Mouse (Mus musculus): ENCODE results near the gene Stat5a. TPM values are rescaled to one million over a fixed set of nuclear protein-coding genes. Genes with fewer than 3 reads are reported as not detected.
A peak's percentile ranks its signal among the peaks of the same experiment; 100 is the strongest.

The Stat5a gene
- total RNA-seq (2015; ENCODE audit: low replicate concordance) (4.8 and 7.3 TPM in 2 replicates), total RNA-seq (2017; ENCODE audit: low replicate concordance) (5.7 and 6.5 TPM in 2 replicates)

GRCm38 (mm10) chr11:100858935-100859578 lies at the start of gene Stat5a:
TSS of gene Stat5a (plus strand) at chr11:100859351.
- ATAC-seq (replicated peaks; ENCODE audit: low FRiP score, poor library complexity, severe bottlenecking): no peak

DNA sequence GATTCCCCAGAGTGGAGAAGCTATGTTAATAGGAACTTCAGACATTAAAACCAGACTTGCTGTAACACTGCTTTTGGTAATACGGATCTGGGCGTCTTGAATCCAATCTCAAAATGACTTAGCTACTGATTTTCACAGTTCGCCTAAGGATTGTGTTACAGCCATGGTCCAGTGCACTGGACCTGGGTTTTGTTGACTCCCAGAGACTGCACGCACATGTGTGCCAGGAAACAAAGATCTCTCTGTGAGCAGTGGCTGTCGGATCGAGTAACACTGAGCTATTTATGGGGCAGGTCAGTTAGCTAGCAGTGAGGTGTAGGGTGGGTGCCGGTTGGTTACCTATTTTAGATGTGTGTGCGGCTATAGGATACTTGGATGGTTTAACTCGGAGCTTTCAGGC lies 48.6 kb upstream of the Stat5a start:
- ATAC-seq (replicated peaks; ENCODE audit: low FRiP score, poor library complexity, severe bottlenecking): no peak

DNA sequence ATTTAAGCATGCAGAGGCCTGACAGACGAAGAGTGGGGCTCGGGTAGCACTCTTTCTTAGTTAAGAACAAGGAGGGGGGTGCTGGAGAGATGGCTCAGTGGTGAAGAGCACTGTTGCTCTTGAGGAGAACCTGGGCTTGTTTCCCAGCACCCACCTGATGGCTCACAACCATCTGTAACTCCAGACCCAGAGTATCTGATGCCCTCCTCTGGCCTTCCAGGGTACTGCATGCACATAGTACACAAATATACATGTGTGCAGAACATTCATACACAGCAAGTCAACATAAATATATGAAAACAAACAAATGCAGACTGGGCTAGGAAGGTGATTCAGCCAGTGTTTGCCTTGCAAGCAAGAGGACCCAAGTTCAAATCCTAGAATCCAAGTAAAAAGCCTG lies 48.0 kb upstream of the Stat5a start:
- ATAC-seq (replicated peaks; ENCODE audit: low FRiP score, poor library complexity, severe bottlenecking): no peak

DNA sequence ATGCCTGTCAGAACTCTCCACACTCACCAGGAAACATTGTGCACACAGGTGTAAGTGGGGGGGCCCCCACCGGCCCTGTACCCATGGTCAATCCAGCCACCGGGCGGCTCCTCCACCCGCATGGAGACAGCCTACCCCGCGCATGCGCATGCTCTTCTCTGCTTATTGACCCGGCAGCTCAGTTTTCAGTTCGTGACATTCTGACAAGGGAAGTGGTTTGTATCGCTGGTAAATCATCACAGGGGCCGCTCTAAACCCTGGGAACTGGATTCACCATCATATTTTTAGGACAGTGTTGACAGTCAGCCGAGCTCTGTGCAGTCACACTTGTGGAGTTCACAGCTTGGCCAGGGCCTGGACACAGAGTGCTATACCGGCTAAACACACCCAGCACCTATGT lies 44.7 kb upstream of the Stat5a start:
- ATAC-seq (replicated peaks; ENCODE audit: low FRiP score, poor library complexity, severe bottlenecking): peak; percentile 73

GRCm38 (mm10) chr11:100816342-100816741 lies 42.8 kb upstream of the Stat5a start:
- no peak for ATAC-seq (replicated peaks; ENCODE audit: low FRiP score, poor library complexity, severe bottlenecking)

GRCm38 (mm10) chr11:100816801-100817200 lies 42.4 kb upstream of the Stat5a start:
- ATAC-seq (replicated peaks; ENCODE audit: low FRiP score, poor library complexity, severe bottlenecking): no peak

- no peak for ATAC-seq (replicated peaks; ENCODE audit: low FRiP score, poor library complexity, severe bottlenecking)
Measured at GRCm38 (mm10) chr11:100817311-100817710, 41.8 kb upstream of the Stat5a start.

- ATAC-seq (replicated peaks; ENCODE audit: low FRiP score, poor library complexity, severe bottlenecking): peak; percentile 53
Measured at GRCm38 (mm10) chr11:100818359-100819012, 40.7 kb upstream of the Stat5a start.

GRCm38 (mm10) chr11:100819048-100819447 lies 40.1 kb upstream of the Stat5a start:
- ATAC-seq (replicated peaks; ENCODE audit: low FRiP score, poor library complexity, severe bottlenecking): peak; percentile 70

- no peak for ATAC-seq (replicated peaks; ENCODE audit: low FRiP score, poor library complexity, severe bottlenecking)
Measured at GRCm38 (mm10) chr11:100819626-100820025, 39.5 kb upstream of the Stat5a start.

DNA sequence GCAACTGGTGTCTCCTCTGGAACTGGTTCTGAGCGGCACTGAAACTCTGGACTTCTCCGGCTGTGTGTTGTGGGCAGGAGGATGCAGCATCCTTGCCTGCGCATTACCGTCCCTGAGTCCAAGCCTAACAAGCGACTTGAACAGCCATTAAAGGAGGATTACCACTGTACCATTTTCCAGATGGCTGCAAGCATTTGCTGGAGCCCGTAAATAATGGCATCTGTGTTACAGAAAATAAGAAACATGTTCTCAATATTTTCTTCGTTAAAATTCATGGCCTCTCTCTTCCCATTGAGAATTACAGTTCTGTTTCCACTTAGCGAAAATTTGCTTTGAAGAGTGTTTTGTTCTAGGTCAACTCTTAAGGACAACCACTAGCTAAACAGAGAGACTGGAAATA lies 39.1 kb upstream of the Stat5a start:
- no peak for ATAC-seq (replicated peaks; ENCODE audit: low FRiP score, poor library complexity, severe bottlenecking)

GRCm38 (mm10) chr11:100821605-100822220 lies 37.4 kb upstream of the Stat5a start:
- no peak for ATAC-seq (replicated peaks; ENCODE audit: low FRiP score, poor library complexity, severe bottlenecking)

- ATAC-seq (replicated peaks; ENCODE audit: low FRiP score, poor library complexity, severe bottlenecking): no peak
Measured at GRCm38 (mm10) chr11:100822365-100822764, 36.8 kb upstream of the Stat5a start.

DNA sequence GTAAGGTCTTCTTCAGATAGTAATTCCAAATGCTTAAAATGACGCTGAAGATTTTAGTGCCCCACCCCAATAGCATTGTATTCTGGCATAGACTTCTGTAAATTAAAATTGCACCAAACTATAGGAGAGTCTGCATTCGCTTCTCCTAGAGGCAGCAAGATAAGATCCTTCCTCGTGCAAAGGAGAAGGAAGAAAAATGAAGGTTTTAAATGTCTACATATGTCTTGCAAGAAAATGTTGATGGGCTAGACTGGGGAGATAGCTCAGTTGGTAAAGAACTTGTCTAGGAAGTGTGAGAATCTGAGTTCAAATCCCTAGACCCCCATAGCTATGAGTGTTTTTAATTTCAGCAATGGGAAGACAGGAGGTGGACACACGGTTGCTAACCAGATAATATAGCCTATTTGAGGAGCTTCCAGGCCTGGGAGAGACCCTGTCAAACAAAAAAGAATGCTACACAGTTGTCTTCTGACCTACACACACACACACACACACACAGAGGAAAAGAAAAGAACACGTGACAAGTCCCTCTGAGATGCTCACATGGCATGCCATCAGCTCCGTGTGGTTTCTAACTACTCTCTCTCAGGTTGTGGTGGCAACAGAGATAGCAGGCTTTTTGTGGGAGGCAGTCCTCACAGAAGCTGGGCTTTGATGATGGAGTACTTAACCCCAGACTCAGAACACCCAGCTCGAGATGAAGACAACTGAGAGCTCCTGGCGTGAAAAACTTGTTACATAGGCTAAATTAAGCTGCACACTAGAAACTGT lies 35.4 kb upstream of the Stat5a start:
- ATAC-seq (replicated peaks; ENCODE audit: low FRiP score, poor library complexity, severe bottlenecking): no peak

- no peak for ATAC-seq (replicated peaks; ENCODE audit: low FRiP score, poor library complexity, severe bottlenecking)
Measured at GRCm38 (mm10) chr11:100824496-100824895, 34.7 kb upstream of the Stat5a start.

- no peak for ATAC-seq (replicated peaks; ENCODE audit: low FRiP score, poor library complexity, severe bottlenecking)
Measured at GRCm38 (mm10) chr11:100825451-100825850, 33.7 kb upstream of the Stat5a start.

DNA sequence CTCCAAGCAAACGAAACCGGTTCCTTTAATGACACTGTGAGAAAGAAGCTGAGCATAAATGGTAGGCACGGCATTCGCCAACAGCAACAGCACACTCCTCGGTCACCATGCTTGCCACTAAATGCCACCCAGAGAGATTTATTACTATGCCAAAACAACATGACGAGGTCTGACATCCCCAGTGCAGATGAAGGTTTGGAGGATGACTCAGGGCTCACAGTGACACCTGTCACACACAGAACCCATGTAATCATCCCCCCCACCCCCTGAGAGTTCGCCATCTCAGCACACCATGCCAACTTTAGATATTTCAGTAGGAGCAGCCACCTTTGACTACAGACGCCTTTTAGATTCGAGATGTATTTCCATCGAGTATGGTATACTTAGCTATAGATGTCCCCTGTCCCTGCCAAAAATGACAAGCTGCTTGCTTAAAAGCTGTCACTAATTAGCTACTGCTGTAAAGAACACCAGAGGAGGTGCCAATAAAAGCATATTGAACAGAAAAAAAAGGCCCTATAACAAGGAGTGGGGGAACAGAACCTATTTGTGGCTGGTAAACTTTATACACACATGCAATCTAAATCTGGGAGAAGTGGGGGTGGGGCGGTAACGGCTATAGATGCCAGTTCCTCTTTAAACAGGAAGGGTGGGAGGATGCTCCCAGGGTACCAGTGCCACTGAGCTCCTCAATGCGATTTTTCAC lies 32.8 kb upstream of the Stat5a start:
- ATAC-seq (replicated peaks; ENCODE audit: low FRiP score, poor library complexity, severe bottlenecking): peak; percentile 23; the same call in 1 of the 2 replicates

- no peak for ATAC-seq (replicated peaks; ENCODE audit: low FRiP score, poor library complexity, severe bottlenecking)
Measured at GRCm38 (mm10) chr11:100828676-100829151, 30.4 kb upstream of the Stat5a start.

DNA sequence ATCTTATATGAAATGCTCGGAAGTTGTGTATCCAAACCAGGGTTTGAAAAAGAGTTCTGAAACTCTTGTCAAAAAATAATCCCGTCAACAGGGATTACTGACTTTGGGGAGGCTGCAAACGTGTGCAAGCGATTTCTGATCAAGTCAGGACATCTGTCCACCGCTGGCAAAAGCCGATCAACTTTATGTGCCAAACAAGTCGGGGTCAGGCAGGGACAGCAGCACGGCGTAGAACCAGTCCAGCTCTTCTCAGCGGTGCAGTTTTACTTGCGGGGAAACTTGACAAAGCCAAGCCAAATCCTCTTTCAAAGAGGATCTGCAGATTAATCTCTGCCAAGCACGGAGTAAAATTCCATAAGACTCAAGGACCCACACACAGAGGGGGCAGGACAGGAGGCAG lies 29.5 kb upstream of the Stat5a start:
- ATAC-seq (replicated peaks; ENCODE audit: low FRiP score, poor library complexity, severe bottlenecking): no peak

GRCm38 (mm10) chr11:100831396-100831795 lies 27.8 kb upstream of the Stat5a start:
- no peak for ATAC-seq (replicated peaks; ENCODE audit: low FRiP score, poor library complexity, severe bottlenecking)
